16 mouse cellular contexts compared by ENCODE assay signal in the genomic region with DNA sequence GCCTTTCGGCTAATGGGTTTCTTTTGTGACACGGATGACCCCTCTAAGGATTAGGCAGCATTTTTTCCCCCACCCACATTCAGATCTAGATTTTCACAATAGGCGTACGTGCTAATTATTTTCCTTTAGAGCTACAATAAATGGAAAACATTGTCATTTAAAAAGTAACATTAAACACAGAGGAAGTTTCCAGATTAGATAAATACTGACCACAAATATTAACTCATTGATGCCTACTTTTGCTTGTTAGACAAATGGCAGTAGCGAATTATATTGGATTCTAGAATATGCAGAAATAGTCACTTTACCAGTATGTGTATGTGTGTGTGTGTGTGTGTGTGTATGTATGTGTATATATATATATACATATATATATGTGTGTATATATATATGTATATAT.
"Had no signal": no experiment of that assay in that cellular context is flagged by ENCODE, and none has a peak within 500 bp of the region (broad histone marks: within the 10 kb centered on the region; RNA-seq: fewer than 3 reads in every experiment).

No protein-coding gene starts in this region.

- H3K4me3 ChIP-seq: kidney, embryonic 15.5 days; limb, embryonic 15.5 days; myocyte; neural tube, embryonic 15.5 days had no signal

- H3K27ac ChIP-seq: kidney, embryonic 15.5 days; limb, embryonic 15.5 days; midbrain, embryonic 10.5 days; neural tube, embryonic 15.5 days had no signal

- DNase-seq: kidney, adult 2 months; kidney, postnatal 14 days; layer of hippocampus, postnatal 36 days; lung, embryonic 14.5 days; lung, postnatal 10 days; lung, postnatal 4 days; midbrain, embryonic 14.5 days; right cerebral cortex, adult 18-20 months; right cerebral cortex, postnatal 25 days; thymus, adult 18-20 months; thymus, postnatal 14 days had no signal

- H3K4me2 ChIP-seq: kidney, embryonic 15.5 days; limb, embryonic 15.5 days; lung, embryonic 14.5 days had no signal

- H3K27me3 ChIP-seq: kidney, embryonic 15.5 days; limb, embryonic 15.5 days; neural tube, embryonic 15.5 days had no signal

- H3K9ac ChIP-seq: kidney, embryonic 15.5 days; limb, embryonic 15.5 days; lung, embryonic 14.5 days; neural tube, embryonic 15.5 days had no signal

- H3K9me3 ChIP-seq: kidney, embryonic 15.5 days; limb, embryonic 15.5 days; midbrain, embryonic 10.5 days; neural tube, embryonic 15.5 days had no signal
